Mouse (Mus musculus) megakaryocyte, embryonic 14.5 days (primary cell): ENCODE measurements around the gene Ccnt1.

Experiments used
- FLI1 ChIP-seq: IDR thresholded peaks from 2 replicates; pipeline ENCODE4 v1.6.1; 2012; ENCODE audit warnings: low read length, inconsistent platforms, mixed read lengths
- GATA1 ChIP-seq: IDR thresholded peaks from 3 replicates; pipeline ENCODE4 v1.6.1; 2012; ENCODE audit warnings: mixed read lengths, low read length, inconsistent platforms, borderline replicate concordance

- TF ChIP-seq GATA1 (no peak), FLI1 (no peak)
Observed at GRCm38 (mm10) chr15:98545151-98545550, 25.6 kb downstream of the Ccnt1 start.
